Mouse (Mus musculus): ENCODE results near the gene Gm47995. TPM values are rescaled to one million over a fixed set of nuclear protein-coding genes. Genes with fewer than 3 reads are reported as not detected.
A peak's percentile ranks its signal among the peaks of the same experiment; 100 is the strongest.

Gene Gm47995
- polyA plus RNA-seq, 1 experiment from 2014 or later: not detected

DNA sequence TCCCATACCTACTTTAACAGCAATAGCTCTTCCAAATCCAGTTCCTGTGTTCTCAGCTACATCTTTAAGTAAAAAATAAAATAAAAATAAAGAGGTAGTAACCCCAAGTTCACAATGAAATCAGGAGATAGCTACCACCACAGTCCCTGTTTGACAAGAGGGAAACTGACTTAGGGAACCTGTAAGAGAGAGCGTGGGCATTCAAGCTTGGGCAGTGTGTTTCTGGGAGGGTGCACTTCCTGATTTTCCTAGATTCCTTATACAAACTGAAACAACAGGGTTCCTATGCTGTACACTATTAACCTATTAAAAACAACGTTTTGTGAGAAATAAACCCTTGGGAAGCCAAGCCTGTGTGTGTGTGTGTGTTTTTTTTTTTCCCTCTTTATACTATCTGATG, 16.6 kb downstream of the Gm47995 start:
- no peaks in the 10 kb centered on the region for H3K4me1 ChIP-seq (replicated peaks; ENCODE audit: control insufficient read depth, insufficient read depth)
- TF ChIP-seq EP300 (optimal IDR thresholded peaks at IDR 0.05) (no peak), CTCF (IDR thresholded peaks at IDR 0.05; ENCODE audit: low read depth) (no peak)
- no peak for DNase-seq (ENCODE audit: low spot score)
- H3K36me3 ChIP-seq (ENCODE audit: control insufficient read depth, insufficient read depth, low read length): no peaks in the 10 kb centered on the region
- H3K27me3 ChIP-seq (ENCODE audit: control insufficient read depth, insufficient read depth, low read length): no peaks in the 10 kb centered on the region
- H3K9ac ChIP-seq (ENCODE audit: low read length): no peak overlapping the region
- no peak for ATAC-seq (ENCODE audit: low FRiP score, low TSS enrichment)
- no peak overlapping the region for H3K4me3 ChIP-seq (ENCODE audit: low read depth, low read length)
- WGBS: 66% methylated on average over 2 of the region's 2 CpGs
- no peaks in the 10 kb centered on the region for H3K9me3 ChIP-seq (ENCODE audit: control insufficient read depth, low read length)
- H3K4me2 ChIP-seq (replicated peaks; ENCODE audit: low read depth): no peak overlapping the region
- H3K27ac ChIP-seq (replicated peaks): no peak overlapping the region

DNA sequence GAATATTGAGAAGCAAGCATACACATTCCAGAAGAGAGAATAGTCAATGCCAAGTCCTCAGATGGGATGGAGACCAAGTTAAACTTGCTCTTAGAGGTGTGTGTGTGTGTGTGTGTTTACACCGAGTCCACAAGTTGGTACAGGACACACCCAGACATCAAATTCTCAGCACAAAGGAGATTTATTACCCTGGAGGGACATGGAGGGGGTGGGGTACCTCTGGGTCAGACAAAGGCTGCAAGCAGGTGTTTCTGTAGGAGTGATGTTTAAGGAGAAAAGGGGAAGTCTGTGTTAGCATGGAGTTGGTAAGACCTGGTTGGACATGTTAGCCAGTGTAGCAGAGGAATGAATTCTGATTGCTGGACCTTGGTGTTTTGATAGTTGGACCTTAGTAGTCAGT, 17.7 kb downstream of the Gm47995 start:
- no peak overlapping the region for H3K4me2 ChIP-seq (replicated peaks; ENCODE audit: low read depth)
- no peak for TF ChIP-seq CTCF (IDR thresholded peaks at IDR 0.05; ENCODE audit: low read depth)
- no peak for TF ChIP-seq EP300 (optimal IDR thresholded peaks at IDR 0.05)
- H3K4me1 ChIP-seq (replicated peaks; ENCODE audit: control insufficient read depth, insufficient read depth): no peaks in the 10 kb centered on the region
- DNase-seq (ENCODE audit: low spot score) (peak; percentile 33), ATAC-seq (ENCODE audit: low FRiP score, low TSS enrichment) (no peak; the same call in 1 of the 2 replicates)
- 21% methylated on average over 1 of the region's 1 CpGs for WGBS
- H3K9me3 ChIP-seq (ENCODE audit: control insufficient read depth, low read length): no peaks in the 10 kb centered on the region
- H3K9ac ChIP-seq (ENCODE audit: low read length): no peak overlapping the region
- no peaks in the 10 kb centered on the region for H3K36me3 ChIP-seq (ENCODE audit: control insufficient read depth, insufficient read depth, low read length)
- no peak overlapping the region for H3K4me3 ChIP-seq (ENCODE audit: low read depth, low read length)
- no peak overlapping the region for H3K27ac ChIP-seq (replicated peaks)
- no peaks in the 10 kb centered on the region for H3K27me3 ChIP-seq (ENCODE audit: control insufficient read depth, insufficient read depth, low read length)

DNA sequence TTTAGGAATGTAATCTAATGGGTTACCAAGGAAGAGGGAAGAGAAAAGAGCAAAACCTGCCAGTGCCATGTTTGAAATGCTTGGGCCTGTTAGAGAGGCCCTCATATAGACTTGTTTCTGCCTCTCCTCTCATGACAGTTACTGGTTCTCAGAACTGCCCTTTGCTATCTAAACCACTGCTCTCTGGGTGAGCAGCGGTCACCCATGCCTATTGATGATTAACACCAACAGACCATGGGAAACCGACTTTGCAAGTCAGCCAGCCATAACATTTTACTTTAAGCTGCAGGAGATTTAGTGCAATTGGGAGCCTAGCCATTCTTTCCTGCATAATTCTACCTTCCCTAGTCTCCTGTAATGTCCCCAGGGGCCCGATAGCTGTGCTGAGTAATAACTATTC, 18.2 kb downstream of the Gm47995 start:
- Histone ChIP-seq H3K27me3 (ENCODE audit: control insufficient read depth, insufficient read depth, low read length) (no peaks in the 10 kb centered on the region), H3K4me2 (replicated peaks; ENCODE audit: low read depth) (no peak overlapping the region), H3K4me3 (ENCODE audit: low read depth, low read length) (no peak overlapping the region), H3K9ac (ENCODE audit: low read length) (no peak overlapping the region), H3K36me3 (ENCODE audit: control insufficient read depth, insufficient read depth, low read length) (no peaks in the 10 kb centered on the region), H3K4me1 (replicated peaks; ENCODE audit: control insufficient read depth, insufficient read depth) (no peaks in the 10 kb centered on the region), H3K9me3 (ENCODE audit: control insufficient read depth, low read length) (no peaks in the 10 kb centered on the region), H3K27ac (replicated peaks) (no peak overlapping the region)
- DNase-seq (ENCODE audit: low spot score): no peak
- ATAC-seq (ENCODE audit: low FRiP score, low TSS enrichment): no peak
- no peak for TF ChIP-seq EP300 (optimal IDR thresholded peaks at IDR 0.05)
- no peak for TF ChIP-seq CTCF (IDR thresholded peaks at IDR 0.05; ENCODE audit: low read depth)
- WGBS: 49% methylated on average over 3 of the region's 3 CpGs

DNA sequence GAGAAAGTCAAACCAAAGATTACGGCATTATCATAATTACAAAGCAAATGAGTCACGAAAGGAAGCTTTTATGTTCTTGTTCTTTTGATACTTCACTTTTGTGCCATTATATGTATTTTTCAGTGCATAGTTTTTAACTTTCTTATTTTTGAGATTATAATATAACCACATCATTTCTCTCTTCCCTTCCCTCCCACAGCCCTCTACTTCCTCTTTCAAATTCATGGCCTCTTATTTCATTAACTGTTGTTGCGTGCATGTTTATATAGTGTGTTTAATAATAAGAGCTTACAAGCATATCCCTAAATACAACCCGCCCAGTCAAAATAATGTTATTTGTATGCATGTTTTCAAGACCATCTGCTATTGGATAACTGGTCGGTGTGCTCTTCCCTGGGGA, 20.8 kb downstream of the Gm47995 start:
- Histone ChIP-seq H3K4me1 (replicated peaks; ENCODE audit: control insufficient read depth, insufficient read depth) (no peaks in the 10 kb centered on the region), H3K36me3 (ENCODE audit: control insufficient read depth, insufficient read depth, low read length) (no peaks in the 10 kb centered on the region), H3K27ac (replicated peaks) (no peak overlapping the region), H3K4me3 (ENCODE audit: low read depth, low read length) (no peak overlapping the region), H3K9me3 (ENCODE audit: control insufficient read depth, low read length) (no peaks in the 10 kb centered on the region), H3K27me3 (ENCODE audit: control insufficient read depth, insufficient read depth, low read length) (no peaks in the 10 kb centered on the region), H3K9ac (ENCODE audit: low read length) (no peak overlapping the region), H3K4me2 (replicated peaks; ENCODE audit: low read depth) (no peak overlapping the region)
- ATAC-seq (ENCODE audit: low FRiP score, low TSS enrichment) (no peak), DNase-seq (ENCODE audit: low spot score) (no peak)
- no peak for TF ChIP-seq EP300 (optimal IDR thresholded peaks at IDR 0.05)
- no peak for TF ChIP-seq CTCF (IDR thresholded peaks at IDR 0.05; ENCODE audit: low read depth)
- 84% methylated on average over 5 of the region's 5 CpGs for WGBS

DNA sequence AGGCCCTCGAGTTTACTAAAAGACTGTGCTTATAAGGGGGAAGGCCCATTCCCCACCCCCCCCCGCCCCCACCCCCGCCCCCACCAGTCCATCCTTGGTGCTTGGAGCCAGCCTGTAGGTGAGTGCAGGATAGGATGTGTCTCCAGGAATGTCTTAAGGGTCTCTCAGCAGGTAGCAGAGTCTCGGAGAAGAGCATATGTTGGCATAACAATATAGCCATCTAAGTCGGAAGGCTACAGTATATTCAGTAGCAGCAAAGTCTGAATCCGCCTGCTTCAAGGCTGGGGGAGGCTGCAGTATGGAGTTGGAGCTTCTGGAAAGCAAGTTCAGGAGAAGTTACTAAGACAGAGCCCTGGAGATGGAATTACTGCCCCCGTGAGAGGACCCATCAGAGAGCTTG, 21.9 kb downstream of the Gm47995 start:
- H3K27me3 ChIP-seq (ENCODE audit: control insufficient read depth, insufficient read depth, low read length): no peaks in the 10 kb centered on the region
- no peak overlapping the region for H3K4me2 ChIP-seq (replicated peaks; ENCODE audit: low read depth)
- no peak overlapping the region for H3K9ac ChIP-seq (ENCODE audit: low read length)
- H3K27ac ChIP-seq (replicated peaks): no peak overlapping the region
- WGBS: 74% methylated on average over 7 of the region's 7 CpGs
- ATAC-seq (ENCODE audit: low FRiP score, low TSS enrichment) (no peak), DNase-seq (ENCODE audit: low spot score) (no peak)
- H3K36me3 ChIP-seq (ENCODE audit: control insufficient read depth, insufficient read depth, low read length): no peaks in the 10 kb centered on the region
- no peaks in the 10 kb centered on the region for H3K9me3 ChIP-seq (ENCODE audit: control insufficient read depth, low read length)
- H3K4me3 ChIP-seq (ENCODE audit: low read depth, low read length): no peak overlapping the region
- H3K4me1 ChIP-seq (replicated peaks; ENCODE audit: control insufficient read depth, insufficient read depth): no peaks in the 10 kb centered on the region
- no peak for TF ChIP-seq CTCF (IDR thresholded peaks at IDR 0.05; ENCODE audit: low read depth)
- TF ChIP-seq EP300 (optimal IDR thresholded peaks at IDR 0.05): no peak

DNA sequence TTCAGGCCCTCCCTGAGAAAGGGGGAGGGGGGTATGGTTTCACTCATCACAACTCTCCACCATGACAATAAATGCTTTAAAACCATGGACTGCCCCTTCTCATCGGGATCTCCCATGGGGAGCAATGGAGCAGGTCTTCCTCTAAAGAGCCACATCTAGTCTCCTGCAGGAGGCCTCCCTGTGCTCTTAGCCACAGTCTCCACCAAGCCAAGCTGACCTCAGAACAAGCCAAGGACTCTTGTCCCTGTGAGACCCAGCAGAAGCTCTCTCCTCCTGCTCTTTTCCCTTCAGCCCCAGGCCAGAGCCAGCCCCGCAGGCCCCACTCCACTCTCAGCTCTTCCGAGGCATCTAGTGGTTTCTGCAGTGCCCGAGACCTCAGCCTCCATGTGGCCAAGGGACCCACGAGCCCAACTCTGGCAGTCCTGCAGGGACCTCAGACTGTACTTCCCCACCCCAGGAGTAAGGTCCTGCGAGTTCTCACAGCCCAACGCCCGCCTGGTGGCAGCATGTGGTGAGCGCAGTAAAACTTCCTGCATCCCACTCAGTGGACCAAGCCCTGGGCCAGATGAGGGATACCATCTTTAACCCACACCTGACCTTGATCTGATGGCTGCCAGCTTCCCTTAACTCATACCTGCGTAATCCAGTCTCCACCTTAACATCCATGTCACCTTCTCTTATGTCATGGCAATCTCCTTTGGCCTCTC, 24.5 kb downstream of the Gm47995 start:
- no peaks in the 10 kb centered on the region for H3K36me3 ChIP-seq (ENCODE audit: control insufficient read depth, insufficient read depth, low read length)
- ATAC-seq (ENCODE audit: low FRiP score, low TSS enrichment) (no peak), DNase-seq (ENCODE audit: low spot score) (no peak)
- no peaks in the 10 kb centered on the region for H3K4me1 ChIP-seq (replicated peaks; ENCODE audit: control insufficient read depth, insufficient read depth)
- no peaks in the 10 kb centered on the region for H3K27me3 ChIP-seq (ENCODE audit: control insufficient read depth, insufficient read depth, low read length)
- H3K9me3 ChIP-seq (ENCODE audit: control insufficient read depth, low read length): no peaks in the 10 kb centered on the region
- no peak overlapping the region for H3K4me2 ChIP-seq (replicated peaks; ENCODE audit: low read depth)
- no peak overlapping the region for H3K4me3 ChIP-seq (ENCODE audit: low read depth, low read length)
- no peak for TF ChIP-seq EP300 (optimal IDR thresholded peaks at IDR 0.05)
- TF ChIP-seq CTCF (IDR thresholded peaks at IDR 0.05; ENCODE audit: low read depth): no peak
- 86% methylated on average over 10 of the region's 10 CpGs for WGBS
- H3K9ac ChIP-seq (ENCODE audit: low read length): no peak overlapping the region
- no peak overlapping the region for H3K27ac ChIP-seq (replicated peaks)
